Mouse (Mus musculus) kidney, postnatal 14 days (tissue): Measurements from ENCODE around the gene Radil.

Source experiments
- DNase-seq: peaks from one replicate; pipeline ENCODE4 v3.0.0; 2022; ENCODE audit warnings: mixed read lengths

Radil gene

GRCm38 (mm10) chr5:142444791-142445531 lies 105.9 kb downstream of the Radil start:
- DNase-seq, result no peak

GRCm38 (mm10) chr5:142443994-142444393 lies 106.9 kb downstream of the Radil start:
- no peak for DNase-seq

- no peak for DNase-seq
Measured at GRCm38 (mm10) chr5:142443514-142443913, 107.4 kb downstream of the Radil start.

DNA sequence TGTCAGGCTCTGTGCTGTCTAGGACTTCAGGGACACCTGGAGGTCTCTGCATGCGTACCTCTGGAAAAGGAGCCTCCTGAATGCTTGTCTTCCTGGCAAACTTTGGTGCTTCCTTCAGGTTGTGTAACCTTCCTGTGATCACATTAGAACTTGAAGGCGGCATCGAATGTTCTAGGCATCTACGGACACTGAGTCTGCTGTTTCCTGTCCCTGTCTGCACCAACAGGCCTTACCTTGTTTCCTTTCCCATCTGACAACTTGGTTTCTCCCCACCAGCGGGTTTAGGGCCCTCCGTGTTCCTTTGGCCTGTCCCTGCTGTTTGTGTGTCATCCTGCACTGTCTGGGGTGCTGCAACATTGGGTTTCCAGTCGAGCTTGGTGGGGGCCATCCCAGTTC lies 108.9 kb downstream of the Radil start:
- no peak for DNase-seq

DNA sequence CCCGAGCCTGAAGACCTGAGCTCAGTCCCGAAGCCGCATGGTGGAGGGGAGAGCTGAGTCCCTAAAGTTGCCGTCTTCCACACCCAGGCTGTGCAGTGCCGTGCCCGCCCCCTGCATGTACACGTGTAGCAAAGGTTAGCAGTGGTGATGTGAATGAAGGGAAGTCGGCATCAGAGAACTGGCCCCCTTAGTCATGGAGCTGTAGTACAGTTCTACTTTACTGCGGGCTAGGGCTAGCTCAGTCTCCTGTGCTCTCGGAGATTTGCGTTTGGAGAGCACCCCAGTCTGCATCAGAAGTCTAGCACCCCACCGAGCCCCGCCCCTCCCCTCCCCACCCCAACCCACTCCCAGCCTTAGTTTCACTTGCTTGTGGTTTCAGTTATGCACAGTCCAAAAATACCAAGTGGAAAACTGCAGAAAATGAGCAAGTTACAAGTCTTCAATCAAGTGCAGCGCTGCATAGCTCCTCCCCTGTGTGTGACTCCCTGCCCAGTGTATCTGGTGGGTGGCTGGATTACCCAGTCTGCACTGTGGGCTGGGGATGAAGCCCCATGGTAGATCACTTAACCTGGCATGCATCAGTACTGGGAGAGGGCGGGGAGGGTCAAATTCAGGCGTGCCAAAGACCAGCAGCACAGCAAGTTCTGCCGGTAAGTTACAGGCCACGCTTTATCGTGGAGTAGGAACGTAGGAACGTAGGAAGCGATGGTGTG lies 109.4 kb downstream of the Radil start:
- DNase-seq, result no peak

DNA sequence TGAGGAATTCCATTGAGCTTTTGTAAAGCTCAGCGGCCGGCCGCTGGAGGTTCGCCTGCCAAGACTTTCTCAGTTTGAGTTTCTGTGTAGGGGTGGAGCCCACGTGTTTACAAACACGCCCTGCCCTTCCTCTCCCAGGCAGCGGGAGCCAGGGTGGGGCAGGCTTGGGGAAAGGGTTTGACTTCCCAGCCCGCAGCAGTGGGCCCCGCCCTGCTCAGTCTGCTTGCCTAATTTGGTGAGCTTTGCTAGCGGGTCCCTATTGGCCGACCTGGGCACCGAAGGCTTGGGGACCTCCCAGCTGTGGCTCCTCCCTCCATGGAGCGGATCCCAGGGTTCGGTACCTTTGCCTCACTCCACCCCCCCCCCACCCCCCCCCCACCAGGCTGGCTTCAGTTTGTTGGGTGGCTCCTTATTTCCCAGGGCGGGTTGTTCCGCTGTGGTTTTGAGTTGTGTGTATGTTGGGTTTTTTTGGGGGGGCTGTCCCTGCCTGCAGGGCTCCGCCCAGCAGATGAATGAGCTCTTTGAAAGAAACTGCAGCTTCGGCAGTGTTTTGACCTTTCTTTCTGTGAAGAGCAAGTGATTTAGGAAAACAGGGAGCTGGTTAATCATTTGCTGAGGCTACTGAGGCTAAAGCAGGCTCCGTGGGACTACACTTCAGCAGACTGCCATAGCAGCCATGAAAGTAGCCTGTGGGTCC lies 110.3 kb downstream of the Radil start:
- DNase-seq, result peak; percentile 97

DNA sequence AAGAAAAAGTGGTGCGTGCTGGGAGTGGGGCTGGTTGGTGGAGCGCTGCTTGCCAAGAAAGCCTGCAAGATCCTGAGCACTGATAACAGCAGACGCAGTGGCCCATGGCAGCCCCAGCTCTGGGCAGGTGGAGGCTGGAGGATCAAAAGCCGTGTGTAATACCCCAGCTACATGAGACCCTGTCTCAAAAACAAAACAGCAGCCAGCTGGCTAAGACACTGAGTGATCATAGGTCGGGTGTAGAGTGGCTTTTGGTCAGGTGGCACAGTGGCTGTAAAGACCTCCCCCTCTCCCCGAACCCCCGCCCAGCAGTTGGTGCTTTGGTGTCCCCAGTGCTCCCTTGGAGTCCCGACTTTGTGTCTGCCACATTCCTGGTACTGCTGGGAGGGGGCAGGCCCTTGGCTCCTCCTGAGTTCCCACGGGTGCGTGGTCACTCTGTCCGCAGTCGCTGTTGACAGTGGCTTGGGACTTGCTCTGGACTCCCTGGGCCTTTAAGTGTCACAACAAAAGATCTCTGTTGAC lies 110.9 kb downstream of the Radil start:
- DNase-seq, result no peak

DNA sequence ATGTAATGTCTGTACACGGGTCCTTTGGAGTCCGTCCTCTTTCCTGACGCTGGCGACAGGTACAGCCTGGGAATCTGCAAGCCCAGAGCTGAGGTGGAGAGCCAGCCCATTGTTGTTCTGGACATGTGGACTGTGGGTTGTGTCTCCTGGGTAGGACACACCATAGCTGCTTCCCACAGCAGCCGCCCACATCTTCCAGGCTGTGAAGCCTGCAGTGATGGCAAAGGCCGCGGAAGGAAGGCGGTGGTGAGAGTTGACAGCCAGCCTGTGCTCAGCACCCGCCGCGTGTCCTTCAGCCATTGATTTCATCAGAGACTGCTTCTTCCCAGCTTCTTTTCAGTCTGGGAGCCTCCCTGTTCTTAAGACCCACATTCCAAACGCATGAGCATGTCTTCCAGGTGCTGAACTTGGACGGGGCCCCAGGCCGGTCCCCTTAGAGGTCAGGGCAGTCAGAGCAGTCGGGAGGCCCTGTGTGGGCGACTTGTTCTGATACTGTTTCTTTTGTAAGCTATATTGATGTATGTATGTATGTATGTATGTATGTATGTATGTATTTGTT lies 112.4 kb downstream of the Radil start:
- no peak for DNase-seq

DNA sequence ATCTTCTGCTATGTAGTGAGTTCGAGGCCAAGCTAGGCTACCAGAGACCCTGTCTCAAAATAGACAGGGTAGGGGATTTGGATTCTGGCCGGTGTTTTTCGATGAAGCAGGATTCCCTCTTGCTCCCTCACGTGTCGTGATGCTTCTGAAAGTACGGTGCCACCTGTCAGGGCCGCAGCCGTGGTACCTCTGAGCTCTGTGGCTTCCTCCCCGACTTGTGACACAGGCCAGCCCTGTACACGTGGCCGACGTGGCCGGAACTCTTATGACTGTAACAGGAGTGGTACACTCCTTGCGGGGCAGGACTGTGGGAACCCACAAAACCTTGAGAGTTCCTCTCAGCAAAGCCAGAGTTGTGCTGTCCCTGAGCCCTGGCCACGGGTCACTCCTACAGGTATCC lies 115.2 kb downstream of the Radil start:
- no peak for DNase-seq
